Mouse (Mus musculus) G1E (cell line): ENCODE measurements around the gene Ptchd1.

Experiments
- CTCF ChIP-seq: IDR thresholded peaks from 2 replicates; pipeline ENCODE4 v1.5.1; 2012; ENCODE audit warnings: low read depth, low read length, inconsistent platforms, mixed read lengths
- GATA1 ChIP-seq: IDR thresholded peaks from 2 replicates; pipeline ENCODE4 v1.6.1; 2012; ENCODE audit warnings: borderline replicate concordance, low read length, inconsistent platforms, mixed read lengths
- POLR2AphosphoS5 ChIP-seq: IDR thresholded peaks from 2 replicates; pipeline ENCODE4 v1.6.1; 2012; ENCODE audit warnings: low read depth, low read length, inconsistent platforms; ENCODE audit not compliant: insufficient replicate concordance

GRCm38 (mm10) chrX:155622961-155623599 is 534 bp downstream of the Ptchd1 start:
- TF ChIP-seq CTCF (no peak), GATA1 (no peak), POLR2AphosphoS5 (no peak)
